Mouse (Mus musculus) layer of hippocampus, adult 2 months (tissue): ENCODE measurements at regions not wholly inside any gene's neighbourhood (a gene's known extent, or its start where the extent isn't known, plus 50 kb on each side); places are given as distances from the start of the nearest gene placed in this dataset.
A peak's percentile ranks its signal among the peaks of the same experiment; 100 is the strongest.

Experiments
- DNase-seq, 2 experiments: peaks; one replicate each; pipeline ENCODE4 v3.0.0; 2022; ENCODE audit warnings: low spot score in 2 of 2
- H3K27ac ChIP-seq: fragments of 200-600 bp; 2 replicates; pipeline ENCODE4 v1.8.1; 2022
- H3K4me3 ChIP-seq: fragments of 200-600 bp; 2 replicates; pipeline ENCODE4 v1.8.1; 2022; ENCODE audit warnings: mild to moderate bottlenecking
- CTCF ChIP-seq: fragments of 200-600 bp; conservative IDR thresholded peaks from 2 replicates; pipeline ENCODE4 v1.8.1; 2022; ENCODE audit warnings: antibody characterized with exemption, mild to moderate bottlenecking, moderate library complexity

DNA sequence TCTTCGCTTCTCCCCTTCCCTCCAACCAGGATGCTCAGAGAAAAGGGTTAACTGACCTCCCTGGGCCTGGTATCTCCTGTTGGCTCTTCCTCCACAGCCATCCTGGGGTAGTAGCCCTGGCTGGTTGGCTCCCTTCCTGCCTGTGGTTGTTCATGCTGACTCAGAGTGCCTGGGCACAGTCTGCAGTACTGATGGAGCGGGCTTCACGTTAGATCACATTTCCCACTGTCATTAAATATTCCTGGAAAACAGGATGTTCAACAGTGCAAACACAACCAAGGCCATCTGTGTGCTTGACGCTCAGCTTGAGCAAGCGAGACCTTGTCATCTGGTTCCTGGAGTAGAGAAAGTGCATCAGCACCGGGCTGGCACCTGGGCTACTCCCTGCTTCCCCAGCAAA is 53.6 kb upstream of the Spdye4c start:
- Histone ChIP-seq H3K27ac (no peak overlapping the region), H3K4me3 (no peak overlapping the region)
- DNase-seq = peak in 1 of 2 experiments; percentile 19
- no peak for TF ChIP-seq CTCF

GRCm38 (mm10) chr2:128538736-128539135 is 52.3 kb upstream of the Spdye4c start:
- DNase-seq = no peak
- H3K4me3 ChIP-seq = no peak overlapping the region
- no peak overlapping the region for H3K27ac ChIP-seq
- no peak for TF ChIP-seq CTCF
